Mouse (Mus musculus): ENCODE measurements at regions not wholly inside any gene's neighbourhood (a gene's known extent, or its start where the extent isn't known, plus 50 kb on each side); places are given as distances from the start of the nearest gene placed in this dataset.
A peak's percentile ranks its signal among the peaks of the same experiment; 100 is the strongest.

DNA sequence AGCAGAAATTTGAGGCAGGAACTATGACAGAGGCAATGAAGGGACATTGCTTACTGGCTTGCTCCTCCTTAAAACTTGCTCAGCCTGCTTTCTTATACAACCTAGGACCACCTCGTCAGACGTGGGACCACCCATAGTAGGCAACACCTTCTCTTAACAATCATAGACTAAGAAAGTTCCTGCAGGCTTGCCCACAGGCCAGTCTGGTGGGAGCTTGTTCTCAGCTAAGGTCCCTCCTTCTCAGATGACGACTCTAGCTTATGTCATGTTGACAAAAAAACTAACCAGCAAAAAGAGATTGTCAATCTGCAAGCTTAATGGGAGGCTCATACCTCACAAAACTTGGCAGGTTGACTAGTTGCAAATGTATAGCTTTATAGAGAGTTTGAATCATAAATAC, 56.5 kb upstream of the Lsm6 start:
- DNase-seq (ENCODE audit: low spot score in 2 of 2), result no peak

DNA sequence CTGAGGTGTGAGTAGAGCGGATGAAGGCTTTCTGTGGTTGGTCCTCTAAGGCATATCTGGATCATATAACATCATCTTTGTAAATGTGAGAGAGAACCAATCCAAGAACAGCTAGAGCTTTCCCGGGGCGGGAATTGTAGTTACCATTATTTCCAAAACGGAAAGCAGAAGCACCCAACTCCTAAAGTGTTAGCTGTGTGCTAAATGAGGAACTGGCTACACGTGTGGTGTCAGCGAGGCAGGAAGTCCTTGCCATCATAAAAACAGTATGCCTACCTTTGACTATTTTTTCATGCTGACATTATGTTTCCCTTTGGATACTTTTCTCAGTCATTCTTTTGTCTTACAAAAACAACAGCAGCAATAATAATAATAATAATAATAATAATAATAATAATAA, 68.8 kb upstream of the Lsm6 start:
- no peak for DNase-seq (ENCODE audit: low spot score in 2 of 2)

DNA sequence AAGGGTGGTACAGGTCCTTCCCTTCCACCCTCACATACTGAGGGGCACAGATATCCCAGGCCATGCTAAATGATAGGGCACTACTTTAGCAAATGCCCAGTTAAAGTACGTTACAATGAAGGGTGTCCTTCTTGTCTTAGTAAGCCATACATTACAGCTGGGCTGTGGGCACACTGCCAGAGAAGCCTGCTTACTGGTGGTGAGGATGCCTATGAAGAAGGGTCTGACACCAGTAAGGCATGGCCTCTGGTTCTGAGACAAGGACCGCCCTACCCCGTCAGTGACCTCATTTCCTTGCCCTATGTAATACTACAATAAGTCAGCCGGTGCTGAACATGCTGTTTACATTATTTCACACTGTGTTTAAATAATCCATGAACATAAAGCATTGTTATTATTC, 69.6 kb upstream of the Lsm6 start:
- DNase-seq (ENCODE audit: low spot score in 2 of 2), result no peak

DNA sequence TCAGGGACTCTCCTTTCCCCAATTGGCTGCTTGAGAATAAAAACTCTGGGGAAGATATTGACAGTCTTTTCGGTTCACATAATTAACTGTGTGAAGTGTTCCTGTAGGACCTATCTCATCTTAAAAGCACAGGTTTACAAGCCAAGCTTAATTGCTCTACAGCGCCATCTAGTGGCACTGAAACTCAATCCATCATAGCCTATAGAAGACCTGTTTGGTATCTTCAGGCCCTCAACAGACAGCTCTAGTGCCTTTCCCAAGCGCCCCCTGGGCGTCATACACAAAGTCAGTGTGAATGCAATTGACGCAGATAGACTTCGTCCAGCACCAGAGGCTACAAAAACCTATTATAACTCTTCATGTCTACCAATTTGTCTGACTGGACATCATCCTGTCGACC, 78.9 kb upstream of the Lsm6 start:
- peak; percentile 67 to 76 for DNase-seq (ENCODE audit: low spot score in 2 of 2)

DNA sequence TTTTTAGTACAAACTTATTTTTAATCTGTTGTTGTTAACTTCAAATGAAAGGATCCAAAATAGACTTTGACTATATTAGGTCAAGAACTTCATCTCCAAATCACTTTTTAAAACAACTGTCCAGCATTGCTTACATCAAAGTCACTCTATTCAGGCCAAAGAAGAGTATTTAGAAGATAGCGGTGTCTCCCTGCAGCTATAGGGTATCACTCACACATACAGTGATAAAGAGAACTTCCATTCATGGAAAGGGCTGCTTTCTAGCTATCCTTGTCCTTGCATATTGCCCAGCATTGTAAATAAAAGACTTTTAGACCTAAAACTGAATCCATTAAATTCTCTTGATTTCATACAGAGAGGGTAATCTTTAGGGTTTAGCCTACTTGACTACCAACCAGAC, 82.1 kb upstream of the Lsm6 start:
- DNase-seq (ENCODE audit: low spot score in 2 of 2), result no peak

DNA sequence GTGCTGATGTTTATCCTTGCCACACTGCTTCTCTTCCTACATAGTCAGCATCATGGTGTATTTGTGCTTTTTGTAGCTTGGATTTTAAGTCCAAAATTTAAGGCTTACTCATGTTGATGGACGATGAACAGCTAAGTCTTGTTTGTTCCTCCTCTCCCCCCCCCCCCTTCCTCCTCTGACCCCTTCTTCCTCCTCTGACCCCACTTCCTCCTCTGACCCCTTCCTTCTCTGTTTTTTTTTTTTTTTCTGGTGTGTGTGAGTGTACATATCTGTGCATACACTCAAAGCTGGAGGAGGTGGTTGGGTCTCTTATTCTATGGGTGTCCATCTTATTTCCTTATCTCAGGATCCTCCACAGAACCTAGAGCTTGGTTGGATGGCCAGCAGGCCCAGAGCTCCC, 87.0 kb upstream of the Lsm6 start:
- DNase-seq (ENCODE audit: low spot score in 2 of 2), result no peak

DNA sequence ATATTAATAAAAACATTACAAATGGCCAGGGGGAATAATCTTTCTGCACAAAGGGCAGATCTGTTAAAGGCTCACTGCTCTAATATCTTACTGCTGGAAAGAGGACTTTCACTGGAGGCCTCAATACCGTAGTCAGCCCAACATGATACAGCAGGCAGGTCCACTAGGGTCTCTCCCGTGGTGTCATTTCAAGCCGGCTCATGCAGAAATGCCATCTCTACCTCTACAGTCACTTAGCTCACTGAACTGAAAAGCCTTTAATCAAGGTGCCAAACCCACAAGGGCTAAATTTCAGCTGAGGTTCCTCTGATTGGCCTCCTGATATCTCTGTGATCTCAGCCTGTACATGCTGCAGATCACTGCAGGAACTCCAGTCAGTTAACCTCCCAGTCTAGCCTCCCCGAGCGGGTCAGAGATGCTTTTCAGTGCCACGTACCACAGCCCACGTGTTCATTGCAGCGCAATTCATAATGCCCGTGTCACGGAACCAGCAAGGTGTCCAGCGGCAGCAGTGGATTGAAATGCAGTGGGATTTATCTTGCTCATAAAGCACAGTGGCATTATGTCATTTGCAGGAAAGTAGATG, 90.4 kb upstream of the Lsm6 start:
- no peak for DNase-seq (ENCODE audit: low spot score in 2 of 2)

DNA sequence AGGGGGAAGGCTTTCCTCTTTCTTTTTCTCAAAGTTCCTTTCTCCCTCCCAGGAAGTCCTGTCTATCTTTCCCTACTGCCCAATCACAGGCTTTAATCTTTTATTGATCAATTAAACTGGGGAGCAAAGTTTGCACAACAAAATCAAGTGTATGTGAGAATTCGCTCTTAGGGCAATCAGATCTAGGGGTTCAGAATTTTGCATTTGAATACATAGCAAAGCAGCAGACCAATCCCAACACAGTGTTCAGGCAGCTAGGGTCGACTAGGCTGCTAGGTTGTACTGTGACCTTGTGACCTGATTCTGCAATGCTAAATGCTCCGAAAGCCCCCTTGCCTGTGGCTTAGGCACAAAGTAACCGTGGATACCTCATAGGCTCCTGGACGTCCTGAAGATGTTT, 91.5 kb upstream of the Lsm6 start:
- no peak for DNase-seq (ENCODE audit: low spot score in 2 of 2)

DNA sequence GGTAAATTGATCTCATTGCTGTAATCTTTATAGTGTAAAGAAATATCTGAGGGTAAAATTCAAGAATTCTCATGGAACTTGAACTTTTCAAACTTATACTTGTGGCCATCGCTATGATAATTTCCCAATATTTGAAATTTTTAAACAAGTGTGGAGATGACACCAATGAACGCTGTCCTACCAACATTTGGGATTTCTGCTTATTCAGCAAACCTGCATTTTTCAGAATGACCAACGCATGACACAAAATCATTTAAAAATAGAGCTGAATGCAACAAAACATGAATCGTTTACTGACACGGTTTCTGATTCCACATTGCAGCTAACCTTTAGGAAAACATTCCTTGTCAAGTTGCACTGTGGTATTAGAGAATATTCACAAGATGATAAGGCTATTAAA, 92.9 kb upstream of the Lsm6 start:
- DNase-seq (ENCODE audit: low spot score in 2 of 2), result no peak

DNA sequence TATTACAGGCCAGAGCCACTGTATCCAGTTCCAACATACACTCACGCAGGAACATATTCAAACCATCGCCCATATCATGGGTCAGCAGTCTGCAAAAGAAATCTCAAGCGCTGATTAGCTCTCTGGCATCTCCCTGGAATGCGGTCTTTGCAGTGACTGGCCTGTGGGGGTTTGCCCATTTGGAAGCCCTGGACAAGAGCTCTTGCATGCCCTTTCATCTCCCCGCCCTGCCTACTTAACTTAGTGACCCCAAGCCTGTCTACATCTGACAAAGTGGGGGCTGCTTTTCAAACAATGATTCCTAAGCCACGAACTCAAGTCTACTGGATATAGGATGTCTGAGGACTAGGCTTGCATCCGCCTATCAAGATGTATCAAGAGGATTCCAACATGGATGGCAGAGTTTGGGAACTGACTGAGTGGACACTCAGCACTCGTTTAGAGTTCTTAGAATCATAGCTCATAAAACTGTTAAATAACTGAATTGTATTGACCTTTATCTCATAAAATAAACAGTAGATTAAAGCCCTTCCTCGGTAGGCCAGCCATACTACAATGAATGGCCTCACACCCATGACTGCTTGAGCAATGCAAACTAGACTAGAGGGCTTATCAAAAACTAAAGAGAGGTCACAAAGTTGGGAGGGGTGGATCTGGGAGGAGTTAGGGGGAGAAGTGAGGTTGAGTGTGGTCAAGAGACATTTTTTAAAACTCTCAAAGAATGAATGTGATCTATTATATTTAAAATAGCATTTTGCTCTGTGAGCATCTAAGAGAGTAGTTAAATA, 97.4 kb upstream of the Zfp827 start:
- DNase-seq (ENCODE audit: low spot score in 2 of 2), result no peak

DNA sequence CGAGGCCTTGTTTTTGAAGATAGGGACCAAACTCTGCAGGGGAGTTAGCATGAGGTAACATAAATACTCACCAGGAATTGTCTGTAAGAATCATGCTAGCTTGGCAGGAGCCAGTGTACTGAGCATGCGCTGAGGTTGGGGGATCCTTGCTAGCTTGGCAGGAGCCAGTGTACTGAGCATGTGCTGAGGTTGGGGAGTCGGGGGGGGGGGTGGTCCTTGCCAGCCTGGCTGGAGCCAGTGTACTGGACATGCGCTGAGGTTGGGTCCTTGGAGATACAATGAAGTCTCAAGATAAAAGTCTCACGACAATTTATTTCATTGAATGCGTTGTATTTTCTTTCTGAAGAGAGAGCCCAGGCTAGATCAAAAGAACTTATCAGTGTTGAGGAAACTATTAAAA, 96.2 kb upstream of the Zfp827 start:
- DNase-seq (ENCODE audit: low spot score in 2 of 2), result no peak

DNA sequence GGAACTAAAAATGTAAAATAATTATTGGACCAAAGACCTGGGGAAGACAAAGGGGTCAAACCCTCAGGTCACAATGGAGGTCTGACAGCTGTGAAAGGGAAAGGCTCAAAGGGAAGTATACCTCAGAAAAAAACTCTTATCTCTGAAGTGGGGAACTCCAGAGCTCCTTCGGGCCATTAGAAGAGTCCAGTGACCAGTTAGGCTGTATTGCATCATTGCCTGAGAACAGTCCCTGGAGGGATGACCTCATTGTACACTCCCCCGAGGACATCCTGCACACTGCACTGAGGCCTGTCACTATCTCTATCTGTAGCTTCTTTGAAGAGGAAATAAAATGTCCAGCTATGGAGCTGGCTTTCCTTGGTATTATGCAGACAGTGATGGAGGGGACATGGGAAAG, 88.2 kb upstream of the Zfp827 start:
- no peak for DNase-seq (ENCODE audit: low spot score in 2 of 2)

DNA sequence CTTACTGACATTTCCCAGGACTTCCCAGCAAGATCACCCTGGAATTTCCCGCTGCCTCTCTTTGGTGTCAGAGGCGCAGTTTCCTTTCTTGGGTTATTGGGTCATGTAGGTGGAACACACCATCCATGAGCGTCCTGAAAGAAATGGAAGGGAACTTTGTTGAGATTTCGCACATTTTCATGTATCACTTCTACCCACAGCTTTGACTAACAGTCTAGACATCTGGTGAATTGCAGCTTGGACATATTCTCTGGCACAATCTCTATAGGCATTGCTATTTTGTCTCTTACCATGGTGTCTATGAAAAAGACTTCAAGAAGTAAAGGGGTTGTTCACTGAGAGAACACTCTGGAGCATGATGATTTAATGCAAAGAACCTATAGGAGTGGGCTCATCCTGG, 86.7 kb upstream of the Zfp827 start:
- no peak for DNase-seq (ENCODE audit: low spot score in 2 of 2)

DNA sequence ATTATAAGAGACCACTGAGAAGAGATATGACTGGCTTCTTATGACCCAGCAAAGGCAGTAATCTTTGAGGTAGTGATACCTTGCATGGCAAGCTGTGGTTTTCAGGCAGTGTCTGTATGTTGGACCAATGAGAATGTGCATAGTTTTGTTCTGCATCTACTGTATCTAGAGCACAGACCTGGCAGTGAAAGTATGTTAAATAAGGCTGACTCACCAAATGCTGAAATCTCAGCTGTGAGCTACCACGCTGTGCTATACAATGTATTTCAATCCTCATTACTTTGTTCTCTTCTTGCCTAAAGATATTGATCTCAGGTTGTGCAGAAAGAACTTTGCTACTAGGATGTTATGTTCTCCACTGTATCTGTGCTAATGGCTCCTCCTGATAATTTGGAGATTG, 83.9 kb upstream of the Zfp827 start:
- DNase-seq (ENCODE audit: low spot score in 2 of 2), result no peak

DNA sequence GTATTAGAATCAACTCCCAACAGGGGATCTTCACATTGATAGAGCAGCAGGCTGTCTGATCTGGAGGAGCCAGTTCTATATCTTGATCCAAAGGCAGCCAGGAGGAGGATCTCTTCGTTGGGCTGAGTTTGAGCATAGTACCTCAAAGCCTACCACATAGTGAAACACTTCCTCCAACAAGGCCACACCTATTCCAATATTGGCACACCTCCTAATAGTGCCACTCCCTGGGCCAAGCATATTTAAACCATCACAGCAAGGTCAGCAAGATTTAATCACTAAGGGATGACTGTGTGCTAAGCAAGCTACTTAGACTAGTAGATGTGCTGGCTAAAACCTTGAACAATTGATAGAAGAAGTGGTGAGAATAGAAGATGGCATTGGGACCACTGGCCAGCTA, 82.6 kb upstream of the Zfp827 start:
- no peak for DNase-seq (ENCODE audit: low spot score in 2 of 2)

DNA sequence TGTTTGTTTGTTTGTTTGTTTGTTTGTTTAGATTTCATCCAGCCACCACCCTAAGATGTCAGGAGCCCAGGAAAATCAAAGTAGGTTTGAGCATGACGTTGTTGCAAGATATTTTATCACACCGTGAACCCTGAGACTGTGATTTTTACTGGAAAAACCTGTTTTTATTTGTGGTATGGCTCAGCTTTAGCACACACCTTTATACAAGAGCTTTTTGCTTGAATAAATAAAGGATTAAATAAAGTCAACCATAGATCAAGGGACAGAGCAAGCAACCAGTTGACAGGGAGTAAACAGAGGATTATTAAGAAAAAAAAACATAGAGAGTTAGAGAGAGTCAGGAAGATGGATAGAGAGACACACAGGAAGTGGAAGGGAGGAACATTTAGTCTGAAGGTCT, 82.2 kb upstream of the Zfp827 start:
- no peak for DNase-seq (ENCODE audit: low spot score in 2 of 2)

DNA sequence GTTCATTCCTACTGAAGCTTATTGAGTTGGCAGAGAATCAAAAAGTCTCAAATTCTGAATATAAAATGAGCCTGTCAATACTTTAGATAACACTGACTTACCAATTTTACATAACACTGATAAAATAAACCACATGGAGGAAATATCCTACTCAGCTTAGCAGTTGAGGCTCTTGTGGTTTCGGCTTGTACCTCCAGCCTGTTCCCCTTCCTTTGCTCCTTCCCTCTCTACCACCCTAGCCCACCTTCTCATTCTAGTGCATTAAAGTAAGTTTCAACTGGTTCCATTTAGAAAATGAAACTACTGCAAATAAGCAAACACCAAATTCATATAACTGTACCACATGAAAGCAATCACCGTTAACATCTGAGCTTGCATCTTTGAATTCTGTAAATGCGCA, 53.2 kb upstream of the Zfp827 start:
- no peak for DNase-seq (ENCODE audit: low spot score in 2 of 2)

All from adrenal gland, adult 18-20 months (tissue).